Mouse (Mus musculus) embryonic facial prominence, embryonic 14.5 days (tissue): Measurements from ENCODE around the gene Rtl8c. TPM values are rescaled to one million over a fixed set of nuclear protein-coding genes. Genes with fewer than 3 reads are reported as not detected.
A peak's percentile ranks its signal among the peaks of the same experiment; 100 is the strongest.
"Not testable (repeated sequence)": the region's sequence is repeated elsewhere in the genome, so short reads cannot be mapped to it uniquely, and the experiment has no call there.

Experiments
- ATAC-seq: fragments of 200-750 bp; cut with Nextera tagmentation; 2 replicates; pipeline ENCODE4 v1.8.0; 2017; ENCODE audit warnings: low read depth, moderate number of reproducible peaks, moderate TSS enrichment
- DNase-seq: peaks from one replicate; pipeline ENCODE4 v3.0.0-alpha.2; 2015; ENCODE audit warnings: low spot score
- H3K27ac ChIP-seq: fragments of 300-500 bp; sonication (generic); replicated peaks from 2 replicates; pipeline ENCODE4 v1.5.1; 2014; ENCODE audit warnings: low read depth, mild to moderate bottlenecking, low read length, moderate library complexity
- H3K27me3 ChIP-seq: fragments of 300-500 bp; sonication (generic); replicated peaks from 2 replicates; pipeline ENCODE4 v1.6.1; 2014; ENCODE audit warnings: low read length; ENCODE audit not compliant: control insufficient read depth, insufficient read depth
- H3K36me3 ChIP-seq: fragments of 300-500 bp; sonication (generic); 2 replicates; pipeline ENCODE4 v1.6.1; 2014; ENCODE audit warnings: low read length, mixed read lengths; ENCODE audit not compliant: control insufficient read depth, insufficient read depth
- H3K4me1 ChIP-seq: fragments of 300-500 bp; sonication (generic); 2 replicates; pipeline ENCODE4 v1.6.1; 2014; ENCODE audit warnings: antibody characterized with exemption, low read length; ENCODE audit not compliant: control insufficient read depth, insufficient read depth
- H3K4me2 ChIP-seq: fragments of 300-500 bp; sonication (generic); 2 replicates; pipeline ENCODE4 v1.6.1; 2014; ENCODE audit warnings: low read depth, mild to moderate bottlenecking, low read length, moderate library complexity, mixed read lengths
- H3K4me3 ChIP-seq: fragments of 300-500 bp; sonication (generic); 2 replicates; pipeline ENCODE4 v1.5.1; 2014; ENCODE audit warnings: low read depth, mild to moderate bottlenecking, low read length
- H3K9ac ChIP-seq: fragments of 300-500 bp; sonication (generic); 2 replicates; pipeline ENCODE4 v1.6.1; 2014; ENCODE audit warnings: low read depth, mild to moderate bottlenecking, low read length, moderate library complexity, mixed read lengths
- H3K9me3 ChIP-seq: fragments of 300-500 bp; sonication (generic); 2 replicates; pipeline ENCODE4 v1.6.1; 2016; ENCODE audit warnings: low read length; ENCODE audit not compliant: control insufficient read depth
- WGBS: fragments of 180-500 bp; shearing (Covaris S2); extraction: QIAGEN DNeasy Blood & Tissue Kit; methylation state at CpG from one replicate; pipeline ENCODE4 v1.1.7; 2014; 5-methylcytosine and 5-hydroxymethylcytosine counted together
- polyA plus RNA-seq: library from polyadenylated mRNA; unstranded; fragments of >200 nt; fragmentation: Nextera tagmentation; extraction: Ambion mirVana; gene quantifications from 2 replicates; pipeline ENCODE4 v1.2.1, GENCODE M21; 2014

Rtl8c gene
- polyA plus RNA-seq, 1 experiment from 2014 or later = 52.6 TPM

DNA sequence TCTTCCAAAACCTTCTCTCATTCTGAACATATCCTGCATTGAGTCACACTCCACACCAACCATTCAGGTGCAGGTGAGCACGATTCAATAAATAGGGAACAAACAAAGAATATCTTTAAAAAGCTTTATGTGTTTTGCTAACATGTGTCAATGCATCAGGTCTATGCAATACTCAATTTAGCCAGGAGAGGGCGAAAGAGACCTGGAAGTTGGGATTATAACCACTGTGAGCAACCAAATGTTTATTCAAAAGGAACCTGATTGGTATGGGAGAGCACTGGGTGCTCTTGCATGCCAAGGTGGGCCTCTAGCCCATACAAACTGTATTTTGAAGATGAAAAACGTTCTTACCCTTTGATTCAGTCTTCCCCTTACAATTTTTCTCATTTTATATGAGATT lies 2.7 kb downstream of the Rtl8c start:
- no peak overlapping the region for H3K4me2 ChIP-seq
- no peak overlapping the region for H3K27ac ChIP-seq
- H3K36me3 ChIP-seq = no peaks in the 10 kb centered on the region
- WGBS = 2% methylated on average over 3 of the region's 3 CpGs
- no peak overlapping the region for H3K9ac ChIP-seq
- no peaks in the 10 kb centered on the region for H3K4me1 ChIP-seq
- no peaks in the 10 kb centered on the region for H3K27me3 ChIP-seq
- no peaks in the 10 kb centered on the region for H3K9me3 ChIP-seq
- ATAC-seq (no peak), DNase-seq (peak; percentile 43)
- H3K4me3 ChIP-seq = no peak overlapping the region

DNA sequence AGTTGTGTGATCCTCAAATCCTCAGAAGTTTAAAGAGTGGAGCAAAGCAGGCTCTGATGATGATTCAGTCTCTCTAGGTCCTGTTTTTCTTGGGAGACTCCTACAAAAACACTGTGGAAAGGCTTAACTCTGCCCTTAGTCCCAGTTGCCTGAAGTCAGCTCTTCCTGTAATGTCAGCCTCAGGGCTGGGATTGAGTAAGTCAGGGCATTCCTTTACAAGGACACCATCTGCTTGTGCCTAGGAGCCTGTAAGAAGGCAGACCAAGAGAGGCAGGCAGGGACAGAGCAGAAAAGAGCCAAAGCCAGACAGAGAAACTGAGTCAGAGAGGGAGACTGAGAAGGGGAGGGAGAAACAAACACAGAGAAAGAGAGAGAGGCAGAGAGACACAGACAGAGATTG lies 3.6 kb downstream of the Rtl8c start:
- not testable (repeated sequence) for H3K27me3 ChIP-seq, H3K4me3 ChIP-seq, H3K4me2 ChIP-seq, H3K36me3 ChIP-seq, H3K4me1 ChIP-seq, H3K9ac ChIP-seq, H3K27ac ChIP-seq, H3K9me3 ChIP-seq, ATAC-seq, DNase-seq

DNA sequence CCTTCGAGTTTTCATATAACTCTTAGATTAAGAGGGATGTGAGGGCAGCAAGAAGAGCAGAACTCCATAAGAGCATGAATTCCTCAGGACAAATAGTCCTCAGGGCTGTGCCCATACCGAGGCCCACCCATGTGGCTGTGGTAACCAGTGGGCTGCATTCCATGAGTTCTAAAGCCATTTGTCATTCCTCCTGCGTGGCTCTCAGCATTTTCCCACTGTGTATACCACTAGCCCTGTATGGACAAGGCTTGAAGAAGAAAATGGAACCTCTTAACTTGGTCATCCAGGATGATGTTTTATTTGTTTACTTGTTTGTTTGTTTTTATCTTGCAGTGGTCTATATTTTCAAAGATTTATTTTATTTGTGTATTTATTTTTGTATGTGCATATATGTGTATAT lies 30.3 kb downstream of the Rtl8c start:
- H3K9me3 ChIP-seq, ATAC-seq, H3K9ac ChIP-seq, H3K27me3 ChIP-seq, H3K27ac ChIP-seq, H3K4me1 ChIP-seq, DNase-seq, H3K4me2 ChIP-seq, H3K36me3 ChIP-seq, H3K4me3 ChIP-seq: not testable (repeated sequence)
- WGBS = 55% methylated on average over 2 of the region's 3 CpGs

DNA sequence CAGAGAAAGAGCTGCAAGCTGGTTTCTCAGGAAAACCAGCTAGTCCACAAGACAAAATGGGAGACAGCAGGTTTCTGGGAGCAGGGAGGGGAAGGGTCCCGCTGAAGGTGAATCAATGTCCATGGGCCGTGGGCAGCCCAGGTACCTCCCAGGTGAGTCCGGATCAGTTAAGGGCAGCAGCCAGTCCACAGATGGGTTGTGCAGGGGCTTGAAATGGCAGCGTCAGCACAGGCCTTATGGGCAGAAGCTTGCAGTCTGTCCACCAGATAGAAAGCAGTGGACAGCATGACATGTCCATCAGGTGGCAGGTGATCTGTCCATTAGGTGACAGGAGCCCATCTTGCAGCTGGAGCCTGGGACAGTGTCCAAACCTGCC lies 34.8 kb downstream of the Rtl8c start:
- DNase-seq, ATAC-seq, H3K9me3 ChIP-seq, H3K27me3 ChIP-seq, H3K4me1 ChIP-seq, H3K36me3 ChIP-seq, H3K9ac ChIP-seq, H3K27ac ChIP-seq, H3K4me3 ChIP-seq: not testable (repeated sequence)
- 58% methylated on average over 3 of the region's 4 CpGs for WGBS
- 0 out of 2 replicates have a peak overlapping the region, but pooled peaks have one; percentile 26 for H3K4me2 ChIP-seq

DNA sequence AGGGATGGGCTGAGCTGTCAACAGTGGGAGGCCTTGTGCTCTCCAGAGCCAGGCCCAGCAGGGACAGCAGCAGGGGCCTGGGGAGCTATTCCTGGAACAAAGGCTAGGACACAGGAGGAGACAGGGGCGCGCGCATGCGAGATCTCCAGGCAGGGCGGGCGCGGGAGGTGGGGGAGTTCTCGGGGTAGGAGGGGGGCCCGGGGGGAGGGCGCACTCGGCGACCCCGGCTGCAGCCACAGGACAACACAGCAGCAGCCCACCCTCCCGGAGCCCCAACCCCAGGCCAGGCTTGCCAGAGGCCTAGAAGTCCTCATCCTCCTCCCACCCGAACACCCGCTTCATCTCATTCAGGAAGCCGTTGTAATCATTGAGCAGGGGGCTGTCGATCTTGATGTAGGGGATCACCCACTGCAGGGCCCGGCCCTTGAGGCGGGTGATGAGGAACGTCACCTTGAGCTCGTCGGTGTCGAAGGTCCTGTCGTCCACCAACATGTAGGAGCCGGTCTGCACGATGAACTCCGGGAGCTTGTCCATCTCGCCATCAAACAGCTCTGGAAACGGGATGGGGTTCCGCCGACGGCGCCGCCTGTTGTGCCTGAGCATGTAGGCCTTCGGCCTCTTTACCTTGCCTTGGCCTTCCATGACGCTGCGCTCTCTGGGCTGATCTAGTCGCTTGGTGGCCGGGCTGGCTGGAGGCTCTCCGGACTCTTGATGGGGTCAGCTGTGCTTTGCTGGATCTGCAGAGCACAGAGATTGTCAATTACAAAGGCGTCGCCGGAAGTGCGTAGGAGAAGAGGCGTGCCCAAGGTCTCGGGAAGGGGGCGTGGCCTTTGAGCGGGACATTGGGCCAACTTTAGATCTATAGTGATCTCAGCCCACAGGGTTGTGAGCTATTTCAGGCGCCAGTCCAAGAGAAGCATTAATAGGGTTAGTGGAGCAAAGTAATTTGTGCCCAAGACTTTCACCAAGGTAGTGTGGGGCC lies 35.4 kb downstream of the Rtl8c start, which contains the start of gene Rtl8a:
Rtl8a (minus strand) TSS at position 703 of the 982 bp plus-strand sequence.
- ATAC-seq (peak; percentile 95), DNase-seq (peak; percentile 91)
- WGBS = 10% methylated on average over 9 of the region's 50 CpGs
- not testable (repeated sequence) for H3K36me3 ChIP-seq, H3K27me3 ChIP-seq, H3K4me1 ChIP-seq, H3K9me3 ChIP-seq
- H3K4me3 ChIP-seq = peak within 1 kb of the TSS; percentile 34
- H3K9ac ChIP-seq = peak within 1 kb of the TSS; percentile 27; the same call in 1 of the 2 replicates
- H3K27ac ChIP-seq = peak within 1 kb of the TSS; percentile 48; the same call in 1 of the 2 replicates
- H3K4me2 ChIP-seq = peak within 1 kb of the TSS; percentile 46

DNA sequence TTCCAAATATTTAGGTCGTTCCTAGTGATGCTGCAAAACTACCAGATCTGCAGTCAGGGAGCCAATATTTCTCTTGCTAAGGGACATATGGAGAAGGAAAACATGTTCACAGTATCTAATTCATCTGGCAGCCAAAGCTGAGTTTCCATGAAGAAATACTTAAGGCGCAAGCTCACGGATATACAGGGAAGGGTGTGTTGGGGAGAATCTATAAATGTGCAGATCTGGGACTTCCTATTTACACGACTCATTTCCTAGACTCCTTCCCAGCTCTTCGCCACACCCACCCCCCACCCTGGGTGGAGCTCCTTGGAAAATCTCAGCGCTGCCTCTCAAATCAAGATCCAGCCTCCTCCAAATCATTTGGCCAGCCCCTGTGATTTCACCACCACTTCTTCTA lies 38.1 kb downstream of the Rtl8c start:
- Histone ChIP-seq H3K36me3 (no peaks in the 10 kb centered on the region), H3K4me2 (no peak overlapping the region), H3K27me3 (no peaks in the 10 kb centered on the region), H3K9me3 (no peaks in the 10 kb centered on the region), H3K4me3 (no peak overlapping the region), H3K27ac (no peak overlapping the region), H3K4me1 (peaks cover 2% of the 10 kb centered on the region; the same call in 1 of the 2 replicates), H3K9ac (no peak overlapping the region)
- 71% methylated on average over 6 of the region's 6 CpGs for WGBS
- ATAC-seq = no peak
- no peak for DNase-seq

DNA sequence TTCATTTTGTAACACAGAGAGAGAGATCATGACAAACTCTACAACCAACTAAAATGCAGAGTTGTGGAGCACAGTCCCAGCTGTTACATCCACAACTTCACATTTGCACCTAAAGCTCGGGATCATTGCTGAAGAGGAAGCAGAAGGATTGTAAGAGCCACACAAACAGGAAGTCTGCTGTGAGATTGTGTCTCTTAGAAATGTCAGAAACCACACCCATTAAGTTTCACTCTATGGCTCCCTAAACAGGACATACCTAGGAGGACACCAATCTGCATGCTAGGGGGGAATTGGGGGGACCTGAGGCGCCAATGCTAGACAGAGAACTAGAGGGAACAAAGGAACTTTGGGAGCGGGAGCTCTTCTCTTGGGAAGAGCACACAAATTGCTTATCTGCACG lies 45.1 kb downstream of the Rtl8c start:
- not testable (repeated sequence) for ATAC-seq, H3K9ac ChIP-seq, H3K4me1 ChIP-seq, DNase-seq, H3K9me3 ChIP-seq, H3K4me3 ChIP-seq, H3K27ac ChIP-seq, H3K27me3 ChIP-seq, H3K4me2 ChIP-seq, H3K36me3 ChIP-seq
- WGBS = 71% methylated on average over 4 of the region's 4 CpGs
